Mouse (Mus musculus): Measurements from ENCODE around the gene Neurl1b.

- TF ChIP-seq POLR2A (IDR thresholded peaks at IDR 0.05; ENCODE audit: insufficient read depth, low read depth, low read length): no peak
- 0 out of 2 replicates have a peak, but pooled peaks have one; percentile 5 for TF ChIP-seq CTCF (IDR thresholded peaks at IDR 0.05; ENCODE audit: insufficient read depth, low read depth, low read length)
Observed at GRCm38 (mm10) chr17:26420491-26421247, 6.0 kb downstream of the Neurl1b start.

All from olfactory bulb, adult 2 months (tissue).